Mouse (Mus musculus) inflammation-experienced regulatory T-cells, adult 6 months (primary cell): ENCODE data around the gene Ccl9. TPM values are rescaled to one million over a fixed set of nuclear protein-coding genes. Genes with fewer than 3 reads are reported as not detected.
A peak's percentile ranks its signal among the peaks of the same experiment; 100 is the strongest.

ENCODE experiments used
- ATAC-seq: one replicate; pipeline ENCODE4 v1.8.0; 2017
- polyA plus RNA-seq, 3 experiments: library from polyadenylated mRNA; unstranded; fragments of 100-300 nt; shearing (Covaris generic); gene quantifications; one replicate each; pipeline ENCODE4 v1.2.1; 2017

The Ccl9 gene
- polyA plus RNA-seq, 3 experiments from 2014 or later: not detected

DNA sequence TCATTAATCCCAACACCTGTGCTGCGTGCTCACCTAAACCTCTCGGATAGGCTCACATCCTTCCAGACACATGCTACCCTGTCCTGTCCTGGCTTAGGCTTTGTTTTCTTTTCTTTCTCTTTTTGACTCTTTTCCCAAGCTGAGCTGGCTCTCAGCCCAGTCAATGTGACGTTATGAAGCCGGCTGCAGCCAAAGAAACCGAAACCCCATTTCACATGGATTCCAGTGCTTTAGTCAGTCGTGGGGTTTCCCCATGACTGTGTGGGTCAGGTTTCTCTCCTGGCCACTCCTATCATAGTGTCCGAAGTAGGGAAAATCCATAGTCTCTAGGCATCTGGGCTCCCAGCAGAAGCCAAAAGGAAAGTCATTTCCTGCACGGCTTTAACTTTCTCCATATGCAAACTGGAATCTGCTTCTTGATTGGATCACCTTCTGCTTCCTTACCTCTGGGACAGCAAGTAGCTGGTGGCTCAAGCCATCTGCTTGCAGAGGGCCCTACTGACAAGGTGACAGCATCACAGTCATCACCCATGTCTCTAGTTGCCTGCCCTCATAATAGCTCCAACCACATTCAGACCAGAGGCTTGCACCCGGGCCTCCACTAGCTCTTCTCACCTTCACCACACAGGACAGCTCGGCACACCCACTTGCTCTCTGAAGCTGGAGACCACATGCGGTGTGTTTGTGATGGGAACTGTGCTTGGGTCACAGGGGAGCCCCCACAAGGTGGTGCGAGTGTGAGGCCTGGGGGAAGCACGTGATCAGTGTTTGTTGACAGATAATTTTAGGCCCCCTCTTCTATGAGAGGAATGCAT, 43.6 kb downstream of the Ccl9 start:
- peak; percentile 49 for ATAC-seq

DNA sequence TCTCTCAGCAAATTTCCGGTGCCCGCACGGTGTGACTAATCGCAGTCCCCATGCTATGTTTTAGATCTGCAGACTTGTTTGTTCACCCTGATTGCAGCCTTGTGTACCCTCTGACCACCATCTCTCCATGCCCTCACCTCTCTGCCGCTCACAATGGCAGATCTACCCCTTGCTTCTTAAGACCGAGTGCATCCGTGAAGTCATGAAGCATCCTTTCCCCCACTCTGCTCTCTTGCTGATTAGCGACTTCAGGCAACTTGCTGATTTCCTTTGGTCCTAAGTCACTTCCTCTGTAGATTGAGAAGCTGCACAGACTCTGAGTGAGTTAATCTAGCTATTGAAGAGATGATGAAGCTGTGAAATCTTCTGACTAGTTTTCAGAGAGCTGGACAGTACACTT, 44.3 kb downstream of the Ccl9 start:
- ATAC-seq: peak; percentile 49

DNA sequence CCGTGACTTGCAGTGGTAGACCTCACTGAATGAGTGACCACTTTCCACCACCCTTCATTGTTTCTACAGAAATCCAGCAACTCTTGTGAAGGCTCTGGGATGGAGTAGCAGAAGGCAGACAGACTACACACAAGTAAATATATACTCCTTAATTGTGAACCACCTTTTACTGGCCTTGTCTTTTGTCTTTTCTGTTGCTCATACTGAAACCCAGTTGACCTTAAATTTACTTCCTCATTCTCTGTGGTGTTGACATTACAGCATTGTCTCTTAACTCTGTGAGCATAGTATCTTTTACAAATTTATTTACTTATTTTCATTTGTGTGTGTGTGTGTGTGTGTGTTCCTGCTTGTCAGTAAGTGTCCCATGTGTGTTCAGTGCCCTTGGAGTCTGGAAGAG, 45.2 kb downstream of the Ccl9 start:
- ATAC-seq: no peak

DNA sequence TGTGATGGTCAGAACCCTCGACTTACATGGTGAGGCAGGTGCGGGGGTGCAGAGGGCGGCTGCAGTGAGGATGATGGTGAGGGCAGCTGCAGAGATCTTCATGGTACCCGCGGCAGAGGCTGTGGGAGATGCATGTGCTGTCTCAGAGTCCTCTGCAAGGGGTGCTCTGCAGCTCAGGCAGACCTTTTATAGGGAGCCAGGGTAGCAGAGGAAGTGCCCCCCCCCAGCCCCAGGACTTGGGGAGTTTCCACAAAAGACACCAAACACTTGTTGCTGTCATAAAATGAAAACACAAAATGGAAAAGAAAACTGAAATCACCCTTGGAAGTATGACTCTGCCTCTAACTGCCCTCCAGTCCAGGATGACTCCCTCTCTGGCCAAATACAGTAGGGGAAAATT, 48.1 kb downstream of the Ccl9 start, which contains the start of gene Ccl5:
Ccl5 (minus strand) TSS at position 159 of the 400 bp plus-strand sequence.
- peak; percentile 29 for ATAC-seq

DNA sequence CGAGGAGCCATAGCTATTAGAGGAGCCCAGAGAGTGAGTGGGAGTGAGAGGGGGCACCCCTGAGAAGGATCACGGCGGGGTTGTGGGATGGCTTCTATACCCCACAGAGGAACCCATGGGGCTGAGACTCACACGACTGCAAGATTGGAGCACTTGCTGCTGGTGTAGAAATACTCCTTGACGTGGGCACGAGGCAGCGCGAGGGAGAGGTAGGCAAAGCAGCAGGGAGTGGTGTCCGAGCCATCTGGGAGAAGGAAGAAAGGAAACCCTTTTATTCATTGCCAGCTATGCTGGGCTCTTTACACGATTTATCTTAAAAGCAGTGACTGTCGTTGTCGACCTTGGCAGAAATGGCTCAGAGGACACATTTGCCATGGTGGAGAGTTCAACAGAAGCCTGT, 49.4 kb downstream of the Ccl9 start:
- no peak for ATAC-seq

Other genes starting within 250 kb of the Ccl9 start
- gene Rasl10b, start 169.5 kb downstream of the Ccl9 start, polyA plus RNA-seq: not detected
- not detected for gene Gas2l2, start 149.2 kb downstream of the Ccl9 start, polyA plus RNA-seq
- 1 to 10 TPM in 1 of 3 experiments, under 1 TPM in 1, not detected in 1; 0.48 to 1.6 TPM for gene 1700020L24Rik, start 141.0 kb downstream of the Ccl9 start, polyA plus RNA-seq
- gene Mmp28, start 115.6 kb downstream of the Ccl9 start, polyA plus RNA-seq: not detected
- gene Taf15, start 105.5 kb downstream of the Ccl9 start, polyA plus RNA-seq: 10 to 100 TPM; 17.8 to 20.6 (median 19.4) TPM
- gene Heatr9, start 56.5 kb downstream of the Ccl9 start, polyA plus RNA-seq: 1 to 10 TPM in 1 of 3 experiments, under 1 TPM in 1, not detected in 1; 0.24 to 6.5 TPM
- gene Ccl5, start 48.1 kb downstream of the Ccl9 start, polyA plus RNA-seq: 1,000 to 10,000 TPM in 1 of 3 experiments, 100 to 1,000 TPM in 2; 180 to 6,393 (median 256) TPM
- 1 to 10 TPM in 1 of 3 experiments, not detected in 2; 1.3 TPM for gene Ccl6, start 14.5 kb upstream of the Ccl9 start, polyA plus RNA-seq
- not detected for gene Rpl9-ps1, start 67.0 kb upstream of the Ccl9 start, polyA plus RNA-seq
- 10 to 100 TPM in 1 of 3 experiments, 1 to 10 TPM in 1, under 1 TPM in 1; 0.75 to 40.0 (median 1.2) TPM for gene Ccl3, start 70.7 kb upstream of the Ccl9 start, polyA plus RNA-seq
- 100 to 1,000 TPM in 1 of 3 experiments, 1 to 10 TPM in 2; 6.4 to 184 (median 8.0) TPM for gene Ccl4, start 83.9 kb upstream of the Ccl9 start, polyA plus RNA-seq
- gene Wfdc17, start 125.4 kb upstream of the Ccl9 start, polyA plus RNA-seq: 1 to 10 TPM in 2 of 3 experiments, under 1 TPM in 1; 0.90 to 1.9 (median 1.4) TPM
- gene Wfdc18, start 130.4 kb upstream of the Ccl9 start, polyA plus RNA-seq: not detected
- not detected for gene Wfdc21, start 168.3 kb upstream of the Ccl9 start, polyA plus RNA-seq
- 10 to 100 TPM; 28.7 to 42.7 (median 36.0) TPM for gene Heatr6, start 175.1 kb upstream of the Ccl9 start, polyA plus RNA-seq